Mouse (Mus musculus): ENCODE measurements around the gene Ckap5.
"Not testable (repeated sequence)": the region's sequence is repeated elsewhere in the genome, so short reads cannot be mapped to it uniquely, and the experiment has no call there.

Gene Ckap5

GRCm38 (mm10) chr2:91526294-91527146 lies at the start of gene Ckap5:
Ckap5 (plus strand) TSS chr2:91526762.
- peak; percentile 89 for DNase-seq (ENCODE audit: low spot score)

GRCm38 (mm10) chr2:91476841-91477240 lies 49.7 kb upstream of the Ckap5 start:
- no peak for DNase-seq (ENCODE audit: low spot score)

- DNase-seq (ENCODE audit: low spot score), result no peak
Observed at GRCm38 (mm10) chr2:91480399-91480801, 46.2 kb upstream of the Ckap5 start.

- DNase-seq (ENCODE audit: low spot score), result peak; percentile 70
Observed at GRCm38 (mm10) chr2:91480805-91481514, 45.6 kb upstream of the Ckap5 start.

GRCm38 (mm10) chr2:91484698-91485097 lies 41.9 kb upstream of the Ckap5 start:
- no peak for DNase-seq (ENCODE audit: low spot score)

GRCm38 (mm10) chr2:91485256-91485655 lies 41.3 kb upstream of the Ckap5 start:
- DNase-seq (ENCODE audit: low spot score), result no peak

- not testable (repeated sequence) for DNase-seq (ENCODE audit: low spot score)
Observed at GRCm38 (mm10) chr2:91487295-91487694, 39.3 kb upstream of the Ckap5 start.

GRCm38 (mm10) chr2:91492071-91492635 lies 34.4 kb upstream of the Ckap5 start:
- no peak for DNase-seq (ENCODE audit: low spot score)

- no peak for DNase-seq (ENCODE audit: low spot score)
Observed at GRCm38 (mm10) chr2:91493981-91494380, 32.6 kb upstream of the Ckap5 start.

GRCm38 (mm10) chr2:91498093-91498719 lies 28.4 kb upstream of the Ckap5 start:
- DNase-seq (ENCODE audit: low spot score), result no peak

GRCm38 (mm10) chr2:91508076-91508475 lies 18.5 kb upstream of the Ckap5 start:
- no peak for DNase-seq (ENCODE audit: low spot score)

- DNase-seq (ENCODE audit: low spot score), result no peak
Observed at GRCm38 (mm10) chr2:91517186-91517585, 9.4 kb upstream of the Ckap5 start.

- no peak for DNase-seq (ENCODE audit: low spot score)
Observed at GRCm38 (mm10) chr2:91527147-91527486, 555 bp downstream of the Ckap5 start.

GRCm38 (mm10) chr2:91537588-91538205 lies 11.1 kb downstream of the Ckap5 start:
- DNase-seq (ENCODE audit: low spot score), result peak; percentile 70

- DNase-seq (ENCODE audit: low spot score), result no peak
Observed at GRCm38 (mm10) chr2:91568125-91568524, 41.6 kb downstream of the Ckap5 start.

GRCm38 (mm10) chr2:91580894-91581293 lies 54.3 kb downstream of the Ckap5 start:
- peak; percentile 38 for DNase-seq (ENCODE audit: low spot score)

GRCm38 (mm10) chr2:91586242-91586641 lies 59.7 kb downstream of the Ckap5 start:
- no peak for DNase-seq (ENCODE audit: low spot score)

GRCm38 (mm10) chr2:91600475-91600874 lies 73.9 kb downstream of the Ckap5 start:
- peak; percentile 13 for DNase-seq (ENCODE audit: low spot score)

GRCm38 (mm10) chr2:91602389-91602788 lies 75.8 kb downstream of the Ckap5 start:
- no peak for DNase-seq (ENCODE audit: low spot score)

GRCm38 (mm10) chr2:91609370-91609769 lies 82.8 kb downstream of the Ckap5 start:
- DNase-seq (ENCODE audit: low spot score), result not testable (repeated sequence)

- no peak for DNase-seq (ENCODE audit: low spot score)
Observed at GRCm38 (mm10) chr2:91622356-91622755, 95.8 kb downstream of the Ckap5 start.

GRCm38 (mm10) chr2:91623366-91623765 lies 96.8 kb downstream of the Ckap5 start:
- not testable (repeated sequence) for DNase-seq (ENCODE audit: low spot score)
